Mouse (Mus musculus) ES-E14 (cell line): ENCODE measurements around the gene Arhgap1.

Experiments used
- CHD2 ChIP-seq: IDR thresholded peaks from 2 replicates; pipeline ENCODE4 v1.6.1; 2014; ENCODE audit warnings: mild to moderate bottlenecking, low read depth, low read length, inconsistent platforms
- HCFC1 ChIP-seq: IDR thresholded peaks from 2 replicates; pipeline ENCODE4 v1.6.1; 2012; ENCODE audit warnings: low read length, inconsistent platforms, borderline replicate concordance; ENCODE audit not compliant: insufficient read depth
- MAFK ChIP-seq: IDR thresholded peaks from 2 replicates; pipeline ENCODE4 v1.6.1; 2014; ENCODE audit warnings: mild to moderate bottlenecking, low read depth, low read length, inconsistent platforms; ENCODE audit not compliant: insufficient read depth
- ZC3H11A ChIP-seq: IDR thresholded peaks from 2 replicates; pipeline ENCODE4 v1.6.1; 2012; ENCODE audit warnings: low read depth, mild to moderate bottlenecking, inconsistent platforms, low read length, borderline replicate concordance
- ZNF384 ChIP-seq: IDR thresholded peaks from 2 replicates; pipeline ENCODE4 v1.6.1; 2012; ENCODE audit warnings: low read depth, low read length, inconsistent platforms

- no peak for TF ChIP-seq ZNF384
- TF ChIP-seq HCFC1 = no peak
- no peak for TF ChIP-seq MAFK
- no peak for TF ChIP-seq CHD2
- no peak for TF ChIP-seq ZC3H11A
Measured at GRCm38 (mm10) chr2:91670038-91670437, 20.4 kb downstream of the Arhgap1 start.
